Mouse (Mus musculus) heart, postnatal 25 days (tissue): ENCODE results near the gene Fndc5. TPM values are rescaled to one million over a fixed set of nuclear protein-coding genes. Genes with fewer than 3 reads are reported as not detected.

Source experiments
- DNase-seq: peaks from one replicate; pipeline ENCODE4 v3.0.0; 2022; ENCODE audit warnings: low spot score
- intact Hi-C: fragments of 180-260 bp; cut with DNase I; formaldehyde crosslinking; loops from one replicate; pipeline ENCODE4 v1.15.1; 2025
- total RNA-seq, 2 experiments: library from RNA; stranded (reverse); gene quantifications; 2 replicates each; pipeline ENCODE4 v1.2.3; 2021

Fndc5 gene
- total RNA-seq, result 100 to 1,000 TPM; 325 TPM

GRCm38 (mm10) chr4:129136579-129137391 lies at the start of gene Fndc5:
Fndc5 (plus strand) TSS chr4:129136999.
- intact Hi-C loops, result loop anchor here (10.0 kb wide), 1 partner anchor 318 kb away; no protein-coding TSS in a partner anchor
- DNase-seq, result no peak

DNA sequence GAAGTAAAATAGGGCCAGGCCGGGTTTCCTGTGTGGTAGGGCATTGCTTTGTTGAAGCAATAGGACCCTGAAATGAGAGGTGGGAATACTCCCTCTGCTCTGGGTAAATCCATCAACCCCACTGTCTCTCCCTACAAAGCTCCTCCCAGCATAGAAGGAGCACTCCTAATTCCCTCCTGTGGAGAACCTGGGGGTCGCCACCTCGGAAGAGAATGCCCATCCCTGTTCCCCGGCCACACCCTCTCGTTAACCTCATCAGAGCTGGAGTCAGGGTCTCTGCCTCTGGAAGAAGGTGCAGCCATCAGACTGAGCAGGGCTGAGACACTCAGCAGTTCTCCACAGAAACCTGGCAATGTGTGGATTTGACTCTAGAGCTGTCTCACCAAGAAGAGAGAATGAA lies 48.9 kb upstream of the Fndc5 start:
- intact Hi-C loops, result no loop called here

DNA sequence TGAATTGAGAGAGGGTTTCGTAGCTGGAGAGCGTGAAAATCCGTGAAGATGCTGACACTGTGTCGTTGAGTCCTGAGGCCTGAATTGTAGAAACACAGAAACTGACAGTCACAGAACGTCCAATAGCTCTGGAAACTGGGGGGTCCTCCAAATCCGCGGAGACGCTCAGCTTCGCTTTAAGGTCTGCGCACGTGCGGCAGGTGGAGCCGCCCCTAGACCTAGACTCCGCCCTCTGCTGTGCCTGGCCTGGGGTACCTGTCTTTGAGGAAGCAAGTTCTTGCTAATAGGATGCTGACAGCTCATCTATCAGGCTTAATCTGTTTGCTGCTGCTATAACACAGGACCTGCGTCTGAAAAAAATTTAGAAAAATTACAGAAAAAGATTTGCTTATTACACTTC lies 41.5 kb upstream of the Fndc5 start:
- DNase-seq, result no peak
- intact Hi-C loops, result no loop called here

More for the DNA sequence above, 48.9 kb upstream of the Fndc5 start:
- DNase-seq, result no peak

DNA sequence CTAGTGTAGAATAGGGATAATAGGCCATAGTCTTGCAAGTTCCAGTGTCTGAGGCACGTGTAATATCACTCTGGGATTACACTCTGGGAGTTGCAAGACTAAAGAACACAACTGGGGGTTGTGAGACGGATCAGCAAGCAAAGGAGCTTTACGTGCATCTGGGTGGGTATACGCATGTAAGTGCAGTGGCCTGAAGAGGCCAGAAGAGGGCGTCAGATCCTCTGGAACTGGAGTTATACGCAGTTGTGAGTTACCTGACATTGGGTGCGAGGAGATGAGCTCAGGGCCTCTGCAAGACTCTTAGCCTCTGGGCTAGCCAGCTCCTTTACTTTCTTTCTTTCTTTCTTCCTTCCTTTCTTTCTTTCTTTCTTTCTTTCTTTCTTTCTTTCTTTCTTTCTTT lies 39.8 kb upstream of the Fndc5 start:
- intact Hi-C loops, result no loop called here
- DNase-seq, result no peak

GRCm38 (mm10) chr4:129102133-129102829 lies 34.5 kb upstream of the Fndc5 start:
- intact Hi-C loops, result no loop called here
- no peak for DNase-seq

DNA sequence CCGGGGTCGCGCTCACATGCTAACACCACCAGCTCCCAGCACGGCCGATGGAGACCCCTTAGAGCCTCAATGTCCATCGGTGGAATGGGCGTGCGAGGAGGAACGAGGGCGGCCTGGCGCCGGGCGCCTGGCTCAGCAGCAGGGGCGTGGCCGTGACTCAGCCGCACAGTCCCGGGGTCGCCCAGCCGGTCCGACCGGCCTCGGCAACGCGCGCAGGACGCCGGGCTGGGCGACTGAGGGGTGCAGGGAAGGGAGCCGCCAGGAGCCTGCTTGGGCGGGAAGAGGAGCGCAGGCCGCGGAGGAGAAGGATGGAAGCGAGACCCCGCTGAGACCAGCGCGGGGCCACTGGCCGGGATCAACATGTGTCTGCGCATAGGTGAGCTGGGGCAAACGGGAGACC lies 31.4 kb upstream of the Fndc5 start, which contains the start of gene Tmem54:
TSS of gene Tmem54 (plus strand) at position 193 of the 400 bp plus-strand sequence.
- no peak for DNase-seq
- intact Hi-C loops, result no loop called here

- no peak for DNase-seq
- intact Hi-C loops, result no loop called here
These were observed 30.7 kb upstream of the Fndc5 start for GRCm38 (mm10) chr4:129106073-129106472.

DNA sequence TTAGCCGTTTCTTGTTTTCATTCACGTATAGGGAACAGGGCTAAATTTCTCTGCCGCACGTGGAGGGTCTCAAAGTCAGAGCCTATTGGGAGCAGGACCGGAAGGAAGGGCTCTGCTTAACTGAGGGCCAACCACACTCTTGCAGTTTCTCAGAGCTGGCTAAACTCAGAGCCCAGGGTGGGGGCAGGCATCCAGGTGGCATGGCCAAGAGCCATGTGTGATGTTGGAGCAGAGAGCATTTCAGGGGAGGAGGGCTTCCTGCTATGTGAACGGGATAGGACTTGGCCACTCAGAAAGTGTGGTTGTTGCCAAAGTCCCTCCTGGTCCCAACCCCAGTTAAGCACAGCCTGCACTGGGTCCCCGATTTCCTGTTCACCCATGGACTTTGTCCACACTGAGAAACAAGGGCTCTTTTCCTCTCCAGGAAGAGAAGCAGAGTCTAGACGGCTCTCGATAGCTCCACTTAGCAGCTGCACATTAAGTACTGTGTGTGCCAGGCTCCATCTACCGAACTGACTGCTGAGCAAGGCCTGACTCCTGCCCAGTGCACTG lies 29.4 kb upstream of the Fndc5 start:
- intact Hi-C loops, result no loop called here
- no peak for DNase-seq

DNA sequence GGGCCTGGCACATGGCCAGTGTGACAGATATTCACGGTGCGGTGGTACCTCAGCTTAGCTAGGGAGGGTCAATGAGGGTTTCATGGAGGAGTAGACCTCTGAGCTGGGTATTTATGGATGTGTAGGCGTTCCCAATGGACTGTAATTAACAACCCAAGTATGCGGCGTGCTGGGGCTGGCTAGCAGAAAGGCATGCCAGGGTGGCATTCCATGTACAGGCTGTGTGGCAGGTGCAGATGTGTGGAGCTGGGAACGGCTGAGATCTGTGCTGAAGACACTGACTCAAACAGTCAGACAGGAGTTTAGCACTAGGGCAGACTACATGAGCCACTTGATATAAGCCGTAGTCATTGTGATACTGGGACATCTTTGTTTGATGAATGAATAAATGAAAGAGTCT lies 28.2 kb upstream of the Fndc5 start:
- no peak for DNase-seq
- intact Hi-C loops, result no loop called here

DNA sequence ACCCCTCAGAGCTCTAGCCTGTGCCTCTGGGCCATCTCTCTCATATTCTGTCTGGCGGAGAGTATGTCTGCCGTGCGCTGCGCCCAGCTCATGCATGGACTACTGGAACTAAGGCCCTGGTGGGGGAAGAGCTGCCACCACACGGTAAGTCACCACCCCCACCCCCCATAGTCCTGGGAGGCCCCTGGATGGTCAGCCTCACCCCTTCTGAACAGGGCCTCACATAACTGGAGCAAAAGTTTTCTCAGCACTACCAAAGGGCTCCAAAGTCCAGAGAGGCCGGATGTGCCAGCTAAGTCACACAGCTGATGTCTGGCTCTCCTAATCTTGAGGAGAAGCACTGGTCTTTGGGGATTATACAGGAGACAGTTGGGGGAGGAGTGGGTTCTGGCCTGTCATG lies 26.0 kb upstream of the Fndc5 start:
- no peak for DNase-seq
- intact Hi-C loops, result no loop called here

GRCm38 (mm10) chr4:129111350-129111749 lies 25.4 kb upstream of the Fndc5 start:
- intact Hi-C loops, result no loop called here
- no peak for DNase-seq

GRCm38 (mm10) chr4:129112231-129112630 lies 24.6 kb upstream of the Fndc5 start:
- intact Hi-C loops, result no loop called here

GRCm38 (mm10) chr4:129113083-129113988 lies 23.5 kb upstream of the Fndc5 start:
- intact Hi-C loops, result no loop called here
- no peak for DNase-seq

More at GRCm38 (mm10) chr4:129112231-129112630, 24.6 kb upstream of the Fndc5 start:
- no peak for DNase-seq

- no peak for DNase-seq
- intact Hi-C loops, result no loop called here
These were observed 20.1 kb upstream of the Fndc5 start for GRCm38 (mm10) chr4:129116703-129117102.

DNA sequence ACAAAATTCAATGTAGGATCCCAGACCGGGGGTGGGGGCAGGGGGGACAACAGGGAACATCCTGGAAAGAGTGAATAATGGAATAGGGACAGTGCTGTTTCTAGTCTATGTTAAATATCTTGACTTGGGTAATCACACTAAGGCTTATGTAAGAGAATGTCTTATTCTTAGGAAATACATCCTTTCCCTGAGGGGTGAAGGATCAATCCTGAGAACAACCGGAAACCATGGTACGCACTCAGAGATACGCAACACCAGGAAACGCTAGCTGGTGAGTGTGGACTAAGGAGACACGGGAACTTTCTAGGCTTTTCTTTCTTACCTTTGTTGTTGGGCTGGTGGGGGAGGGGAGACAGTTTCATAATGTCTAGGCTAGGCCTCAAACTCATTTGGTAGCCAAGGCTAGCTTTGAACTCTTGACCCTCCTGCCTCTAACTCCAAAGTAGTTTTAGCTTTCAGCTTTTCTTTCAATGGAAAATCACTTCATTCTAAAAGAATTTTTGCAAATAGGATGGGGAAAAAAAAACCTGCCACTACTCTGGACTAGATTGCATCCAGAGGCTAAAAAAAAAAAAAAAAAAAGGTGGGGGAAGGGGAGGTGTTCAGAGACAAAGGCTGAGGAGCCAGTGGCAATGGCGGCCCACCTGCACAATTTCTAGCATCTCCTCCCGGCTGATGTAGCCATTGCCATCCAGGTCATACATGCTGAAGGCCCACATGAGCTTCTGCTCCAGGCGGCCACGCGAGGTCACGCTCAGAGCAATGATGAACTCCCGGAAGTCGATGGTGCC lies 18.9 kb upstream of the Fndc5 start:
- DNase-seq, result no peak
- intact Hi-C loops, result no loop called here

DNA sequence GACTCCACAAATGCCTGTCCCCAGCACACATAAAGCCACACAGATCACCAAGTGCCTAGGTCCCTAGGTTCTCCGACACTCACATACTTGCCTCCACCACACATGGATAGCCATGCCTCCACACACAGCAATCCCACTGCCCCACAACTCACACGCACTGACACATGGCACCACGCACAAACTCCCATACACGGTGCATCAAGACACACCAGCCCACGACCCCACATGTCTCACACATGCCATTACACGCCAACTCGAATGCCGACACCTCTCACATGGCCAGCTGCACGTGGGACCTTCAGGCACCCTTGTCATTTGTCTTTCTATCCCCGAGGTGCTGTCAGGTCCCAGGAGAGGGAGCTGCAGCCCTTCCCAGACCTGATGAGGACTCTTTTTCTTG lies 17.1 kb upstream of the Fndc5 start:
- intact Hi-C loops, result no loop called here
- no peak for DNase-seq

GRCm38 (mm10) chr4:129120520-129121445 lies 16.0 kb upstream of the Fndc5 start:
- DNase-seq, result no peak
- intact Hi-C loops, result no loop called here

GRCm38 (mm10) chr4:129121569-129122086 lies 15.2 kb upstream of the Fndc5 start, which contains the start of gene Hpca:
Hpca (minus strand) TSS chr4:129122036.
- intact Hi-C loops, result no loop called here
- DNase-seq, result no peak
